Mouse (Mus musculus) forebrain, embryonic 15.5 days (tissue): ENCODE measurements around the gene Bmpr2. TPM values are rescaled to one million over a fixed set of nuclear protein-coding genes. Genes with fewer than 3 reads are reported as not detected.

Source experiments
- ATAC-seq: fragments of 200-750 bp; cut with Nextera tagmentation; replicated peaks from 2 replicates; pipeline ENCODE4 v1.8.0; 2017; ENCODE audit warnings: mild to moderate bottlenecking, moderate TSS enrichment, moderate library complexity
- H3K27ac ChIP-seq: fragments of 300-500 bp; sonication (generic); replicated peaks from 2 replicates; pipeline ENCODE4 v1.5.1; 2015; ENCODE audit warnings: mild to moderate bottlenecking, inconsistent platforms
- H3K27me3 ChIP-seq: fragments of 300-500 bp; sonication (generic); 2 replicates; pipeline ENCODE4 v1.6.1; 2015; ENCODE audit warnings: inconsistent platforms
- H3K36me3 ChIP-seq: fragments of 300-500 bp; sonication (generic); 2 replicates; pipeline ENCODE4 v1.6.1; 2015; ENCODE audit warnings: mild to moderate bottlenecking, inconsistent platforms
- H3K4me1 ChIP-seq: fragments of 300-500 bp; sonication (generic); 2 replicates; pipeline ENCODE4 v1.6.1; 2015; ENCODE audit warnings: inconsistent platforms
- H3K4me2 ChIP-seq: fragments of 300-500 bp; sonication (generic); replicated peaks from 2 replicates; pipeline ENCODE4 v1.6.1; 2015; ENCODE audit warnings: mild to moderate bottlenecking, inconsistent platforms
- H3K4me3 ChIP-seq: fragments of 300-500 bp; sonication (generic); 2 replicates; pipeline ENCODE4 v1.5.1; 2015; ENCODE audit warnings: mild to moderate bottlenecking, inconsistent platforms
- H3K9ac ChIP-seq: fragments of 300-500 bp; sonication (generic); replicated peaks from 2 replicates; pipeline ENCODE4 v1.6.1; 2015; ENCODE audit warnings: mild to moderate bottlenecking, inconsistent platforms
- H3K9me3 ChIP-seq: fragments of 300-500 bp; sonication (generic); 2 replicates; pipeline ENCODE4 v1.6.1; 2016; ENCODE audit warnings: inconsistent platforms
- WGBS: fragments of 180-500 bp; shearing (Covaris S2); methylation state at CpG from one replicate; pipeline ENCODE4 v1.1.7; 2015; ENCODE audit warnings: mixed read lengths; 5-methylcytosine and 5-hydroxymethylcytosine counted together
- polyA plus RNA-seq: library from polyadenylated mRNA; unstranded; fragments of >200 nt; fragmentation: Nextera tagmentation; extraction: Ambion mirVana; gene quantifications from 2 replicates; pipeline ENCODE4 v1.2.1, GENCODE M21; 2015

Gene Bmpr2
- polyA plus RNA-seq, 1 experiment from 2014 or later = 13.4 TPM

DNA sequence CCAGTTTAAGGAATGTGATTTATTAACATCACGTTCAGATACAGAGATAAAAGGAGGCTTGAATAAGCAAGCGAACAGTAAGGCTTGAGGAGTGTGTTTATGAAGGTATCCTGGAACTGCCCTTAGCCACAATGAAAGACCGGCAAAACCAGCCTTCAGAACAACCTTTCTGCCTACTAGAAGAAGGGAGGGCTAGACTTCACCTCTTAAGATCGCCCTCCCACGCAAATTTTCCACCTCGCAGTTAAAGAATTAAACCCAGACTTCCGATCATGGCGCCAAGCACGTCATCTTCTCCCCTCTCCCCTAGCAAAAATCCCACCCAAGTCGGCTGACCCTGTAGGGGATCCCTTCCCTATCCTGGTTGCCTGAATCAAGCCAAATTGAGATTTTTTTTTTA lies 992 bp upstream of the Bmpr2 start:
- under 1% methylated on average over 10 of the region's 10 CpGs for WGBS
- Histone ChIP-seq H3K36me3 (no peaks in the 10 kb centered on the region), H3K4me1 (peaks cover 13% of the 10 kb centered on the region), H3K27ac (peak overlapping the region; percentile 99), H3K9me3 (no peaks in the 10 kb centered on the region), H3K4me2 (peak overlapping the region; percentile 51), H3K4me3 (peak overlapping the region; percentile 96), H3K9ac (peak overlapping the region; percentile 95), H3K27me3 (no peaks in the 10 kb centered on the region)
- ATAC-seq = no peak

DNA sequence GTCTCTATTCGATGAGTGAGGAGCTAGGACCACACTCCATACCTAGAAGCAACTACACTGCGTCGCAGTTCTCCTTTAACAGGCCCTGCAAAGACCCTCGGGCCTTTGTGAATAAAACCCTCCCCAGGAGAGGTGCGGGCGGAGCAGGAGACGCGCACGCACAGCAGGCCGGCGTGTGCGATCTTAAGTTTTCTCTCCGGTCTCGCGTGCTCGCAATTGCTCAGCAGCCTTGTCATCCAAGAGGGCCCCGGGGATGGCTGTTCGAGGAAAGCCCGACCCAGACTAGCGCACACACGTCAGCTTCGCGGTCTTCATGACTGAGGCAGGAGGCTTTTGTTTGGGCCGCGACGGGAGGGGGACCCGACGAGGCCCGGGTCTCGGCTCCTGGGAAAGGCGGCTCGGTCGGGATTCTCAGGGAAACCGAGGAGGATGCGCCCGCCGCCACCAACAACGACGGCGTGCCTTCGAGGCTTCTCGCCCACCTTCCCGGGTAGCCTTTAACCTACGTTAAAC lies 493 bp upstream of the Bmpr2 start:
- Histone ChIP-seq H3K9me3 (no peaks in the 10 kb centered on the region), H3K4me1 (peaks cover 15% of the 10 kb centered on the region), H3K4me2 (peak overlapping the region; percentile 51), H3K27me3 (no peaks in the 10 kb centered on the region), H3K27ac (peak overlapping the region; percentile 99), H3K4me3 (peak overlapping the region; percentile 96), H3K9ac (peak overlapping the region; percentile 95), H3K36me3 (no peaks in the 10 kb centered on the region)
- 0% methylated on average over 44 of the region's 44 CpGs for WGBS
- peak; percentile 73 for ATAC-seq

DNA sequence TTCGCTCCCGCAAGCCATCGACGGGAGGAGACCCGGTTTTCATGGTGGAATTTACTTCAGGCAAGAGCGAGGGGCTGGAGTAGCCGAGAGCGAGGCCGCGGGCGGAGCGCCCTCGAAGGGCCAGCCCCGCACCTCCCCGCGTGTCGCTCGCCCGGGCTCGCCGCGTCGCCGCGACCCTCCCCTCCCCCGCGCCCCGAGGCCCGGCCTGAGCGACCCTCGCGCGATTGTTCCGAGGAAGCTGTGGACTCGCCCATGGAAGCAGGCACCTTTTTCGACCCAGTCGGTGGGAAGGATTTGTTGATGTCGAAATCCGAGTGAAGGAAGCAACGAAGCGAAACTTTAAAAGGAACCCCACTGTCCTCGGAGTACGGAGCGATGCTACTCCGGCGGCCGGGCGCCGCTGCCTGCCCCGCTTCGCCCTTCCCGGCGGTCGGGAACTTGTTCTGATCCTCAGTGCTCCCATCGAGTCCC lies 616 bp downstream of the Bmpr2 start:
- peak overlapping the region; percentile 95 for H3K9ac ChIP-seq
- H3K4me2 ChIP-seq = peak overlapping the region; percentile 51
- peaks cover 21% of the 10 kb centered on the region for H3K4me1 ChIP-seq
- no peaks in the 10 kb centered on the region for H3K9me3 ChIP-seq
- peak overlapping the region; percentile 99 for H3K27ac ChIP-seq
- H3K4me3 ChIP-seq = peak overlapping the region; percentile 96
- under 1% methylated on average over 55 of the region's 55 CpGs for WGBS
- peak; percentile 69 for ATAC-seq
- no peaks in the 10 kb centered on the region for H3K36me3 ChIP-seq
- H3K27me3 ChIP-seq = no peaks in the 10 kb centered on the region

DNA sequence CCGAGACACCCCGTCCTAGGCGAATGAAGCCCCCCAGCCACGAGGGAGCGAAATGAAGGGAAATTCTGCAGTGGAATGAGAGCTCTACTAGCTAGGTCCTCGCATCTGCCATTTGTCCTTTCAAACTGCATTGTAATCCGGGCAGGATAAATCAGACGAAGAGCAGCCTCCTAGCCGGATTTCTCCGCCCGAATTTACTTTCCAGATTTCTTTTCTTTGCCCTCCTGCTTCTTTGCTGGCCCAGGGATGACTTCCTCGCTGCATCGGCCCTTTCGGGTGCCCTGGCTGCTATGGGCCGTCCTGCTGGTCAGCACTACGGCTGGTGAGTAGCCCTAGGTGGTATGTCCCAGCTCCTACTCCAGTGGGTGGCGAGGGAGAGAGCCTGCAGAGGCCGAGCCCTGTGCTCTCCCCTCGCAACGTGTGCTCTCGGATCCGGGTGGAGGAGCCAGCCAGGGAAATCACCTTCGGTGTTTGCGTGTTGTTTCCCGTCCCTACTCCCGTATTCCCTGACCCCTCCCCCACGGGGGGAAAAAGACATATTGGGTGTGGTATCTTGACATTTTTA lies 1.3 kb downstream of the Bmpr2 start:
- under 1% methylated on average over 27 of the region's 27 CpGs for WGBS
- H3K27me3 ChIP-seq = no peaks in the 10 kb centered on the region
- H3K4me1 ChIP-seq = peaks cover 21% of the 10 kb centered on the region
- peak overlapping the region; percentile 95 for H3K9ac ChIP-seq
- H3K36me3 ChIP-seq = no peaks in the 10 kb centered on the region
- peak overlapping the region; percentile 99 for H3K27ac ChIP-seq
- H3K4me2 ChIP-seq = peak overlapping the region; percentile 51
- ATAC-seq = no peak
- H3K9me3 ChIP-seq = no peaks in the 10 kb centered on the region
- H3K4me3 ChIP-seq = peak overlapping the region; percentile 96

DNA sequence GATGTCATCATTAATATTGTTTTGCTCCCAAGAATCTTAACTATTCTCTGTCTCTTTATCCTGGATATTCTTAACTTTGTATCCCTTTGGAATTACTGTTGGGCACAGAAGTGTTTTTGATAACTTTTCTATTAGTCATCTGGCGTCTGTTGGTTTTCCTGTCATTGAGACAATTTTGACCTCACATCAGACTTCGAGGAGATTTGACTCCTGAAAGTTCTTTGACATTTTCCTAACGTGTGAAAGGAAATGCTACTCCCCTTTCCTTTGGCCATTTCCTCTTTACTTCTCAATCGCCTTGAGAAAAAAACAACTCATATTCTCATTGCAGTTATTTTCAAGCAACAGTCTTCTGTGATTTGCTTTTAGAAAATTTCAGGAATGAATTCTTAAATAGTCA lies 2.1 kb downstream of the Bmpr2 start:
- Histone ChIP-seq H3K27ac (no peak overlapping the region), H3K4me3 (peak overlapping the region; percentile 96), H3K4me1 (peaks cover 27% of the 10 kb centered on the region), H3K36me3 (no peaks in the 10 kb centered on the region), H3K27me3 (no peaks in the 10 kb centered on the region), H3K9me3 (no peaks in the 10 kb centered on the region), H3K9ac (peak overlapping the region; percentile 28; the same call in 1 of the 2 replicates), H3K4me2 (peak overlapping the region; percentile 51)
- ATAC-seq = no peak
- 3% methylated on average over 4 of the region's 4 CpGs for WGBS

DNA sequence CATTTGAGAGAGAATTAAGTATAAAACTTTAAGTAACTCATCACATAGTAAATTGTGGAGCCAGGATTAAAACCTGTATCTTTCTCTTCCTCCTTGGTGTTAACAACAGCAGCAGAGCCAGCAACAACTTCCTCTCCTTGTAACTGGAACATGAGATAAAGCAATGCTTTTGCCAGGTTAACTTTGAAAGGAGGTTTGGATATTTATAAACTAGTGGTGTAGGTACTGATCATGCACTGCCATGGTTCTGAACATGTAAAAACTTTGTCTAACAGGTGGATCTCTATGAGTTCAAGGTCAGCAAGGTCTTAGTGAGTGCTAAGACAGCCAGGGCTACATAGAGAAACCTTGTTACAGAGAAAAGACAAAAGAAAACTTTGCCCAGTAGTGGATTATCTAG lies 3.4 kb downstream of the Bmpr2 start:
- Histone ChIP-seq H3K9ac (peak overlapping the region; percentile 30), H3K4me2 (peak overlapping the region; percentile 46), H3K4me3 (peak overlapping the region; percentile 38), H3K9me3 (no peaks in the 10 kb centered on the region), H3K4me1 (peaks cover 38% of the 10 kb centered on the region), H3K27ac (no peak overlapping the region), H3K27me3 (no peaks in the 10 kb centered on the region), H3K36me3 (no peaks in the 10 kb centered on the region)
- ATAC-seq = no peak

DNA sequence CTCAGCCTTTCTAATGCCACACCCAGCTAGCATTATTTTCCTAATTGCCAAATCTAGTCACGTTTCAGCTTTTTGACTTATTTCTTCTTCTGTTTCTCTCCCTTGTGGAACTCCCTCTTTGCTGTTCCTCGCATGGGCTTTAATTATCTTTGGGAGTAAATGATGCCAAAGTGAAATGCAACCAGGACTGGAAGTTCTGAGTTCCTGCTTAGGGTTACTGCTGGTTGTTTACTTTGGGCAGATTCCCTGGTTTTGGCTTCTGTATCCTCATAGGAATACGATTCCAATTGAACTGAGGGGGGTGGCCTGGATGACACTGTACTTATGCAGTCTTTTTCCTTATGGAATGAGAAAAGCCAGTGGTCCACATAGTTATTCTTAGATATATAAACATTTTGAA lies 8.7 kb downstream of the Bmpr2 start:
- ATAC-seq = no peak
- no peaks in the 10 kb centered on the region for H3K9me3 ChIP-seq
- no peak overlapping the region for H3K4me2 ChIP-seq
- no peaks in the 10 kb centered on the region for H3K36me3 ChIP-seq
- no peak overlapping the region for H3K27ac ChIP-seq
- 79% methylated on average over 3 of the region's 3 CpGs for WGBS
- H3K4me3 ChIP-seq = no peak overlapping the region
- no peak overlapping the region for H3K9ac ChIP-seq
- no peaks in the 10 kb centered on the region for H3K27me3 ChIP-seq
- peaks cover 40% of the 10 kb centered on the region for H3K4me1 ChIP-seq

DNA sequence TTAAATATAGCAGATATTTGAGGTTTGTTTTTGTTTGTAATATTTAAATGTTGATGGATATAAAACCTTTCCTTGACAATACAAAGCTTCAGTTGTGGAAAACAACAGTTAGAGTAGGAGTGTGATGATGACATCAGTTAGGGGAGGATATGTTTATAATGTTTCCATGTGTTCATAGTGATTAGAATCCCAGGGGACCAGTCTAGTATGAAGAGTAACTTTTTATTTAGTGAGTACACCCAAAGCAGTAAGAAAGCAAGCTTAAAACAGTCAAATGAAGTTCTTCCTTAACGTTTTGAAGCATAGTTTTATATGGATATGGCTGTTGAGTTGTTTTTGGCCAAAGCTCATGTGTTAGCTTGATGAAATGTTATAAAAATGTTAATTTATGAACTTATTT lies 17.9 kb downstream of the Bmpr2 start:
- Histone ChIP-seq H3K36me3 (no peaks in the 10 kb centered on the region), H3K27ac (no peak overlapping the region), H3K9ac (no peak overlapping the region), H3K4me1 (no peaks in the 10 kb centered on the region), H3K27me3 (no peaks in the 10 kb centered on the region), H3K9me3 (no peaks in the 10 kb centered on the region), H3K4me3 (no peak overlapping the region), H3K4me2 (no peak overlapping the region)
- WGBS = 83% methylated on average over 1 of the region's 1 CpGs
- ATAC-seq = no peak

DNA sequence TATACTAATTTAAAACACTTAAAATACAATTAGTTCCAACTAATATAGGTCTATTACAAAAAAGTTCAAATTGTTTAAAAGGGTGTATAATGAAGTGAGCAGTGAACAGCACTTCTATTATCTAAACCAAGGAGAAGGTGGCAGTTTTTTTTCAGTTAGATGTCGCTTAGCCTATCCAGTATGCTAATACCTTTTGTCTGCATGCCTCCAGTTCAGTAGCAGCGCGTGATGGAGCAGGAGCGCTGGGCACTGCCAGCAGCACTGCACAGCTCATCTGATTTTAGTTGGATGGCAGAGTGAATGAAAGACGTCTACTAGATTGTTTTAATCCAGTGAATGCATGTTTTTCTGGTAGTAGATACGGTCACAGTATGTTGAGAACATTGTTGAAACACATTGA lies 25.8 kb downstream of the Bmpr2 start:
- Histone ChIP-seq H3K9ac (no peak overlapping the region), H3K27ac (peak overlapping the region; percentile 85), H3K27me3 (no peaks in the 10 kb centered on the region), H3K4me2 (peak overlapping the region; percentile 20), H3K9me3 (no peaks in the 10 kb centered on the region), H3K4me1 (peaks cover 17% of the 10 kb centered on the region), H3K36me3 (no peaks in the 10 kb centered on the region), H3K4me3 (0 out of 2 replicates have a peak overlapping the region, but pooled peaks have one; percentile 8)
- ATAC-seq = peak; percentile 94
- 7% methylated on average over 6 of the region's 6 CpGs for WGBS

DNA sequence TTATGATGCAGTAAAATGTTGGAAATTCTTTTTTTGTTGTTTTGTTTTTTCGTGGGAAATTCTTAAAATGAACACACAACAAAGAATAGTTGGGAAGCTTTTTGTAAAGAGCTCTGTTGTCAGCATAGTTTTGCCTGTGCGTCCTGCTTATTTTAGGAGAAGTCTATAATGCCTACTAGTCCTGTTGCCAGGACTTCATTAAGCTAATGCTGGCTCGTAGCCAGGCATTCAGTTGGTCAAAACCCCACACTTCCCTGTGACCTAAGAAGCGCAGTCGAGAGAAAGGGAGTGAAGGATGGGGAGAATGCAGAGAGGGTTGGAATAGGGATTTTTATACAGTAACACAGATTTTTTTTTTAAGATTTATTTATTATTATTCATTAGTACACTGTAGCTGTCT lies 26.5 kb downstream of the Bmpr2 start:
- no peak overlapping the region for H3K4me3 ChIP-seq
- no peaks in the 10 kb centered on the region for H3K9me3 ChIP-seq
- H3K27ac ChIP-seq = peak overlapping the region; percentile 74
- H3K9ac ChIP-seq = no peak overlapping the region
- H3K4me1 ChIP-seq = peaks cover 17% of the 10 kb centered on the region
- 17% methylated on average over 5 of the region's 5 CpGs for WGBS
- no peaks in the 10 kb centered on the region for H3K27me3 ChIP-seq
- no peaks in the 10 kb centered on the region for H3K36me3 ChIP-seq
- peak; percentile 65; the same call in 1 of the 2 replicates for ATAC-seq
- H3K4me2 ChIP-seq = no peak overlapping the region

DNA sequence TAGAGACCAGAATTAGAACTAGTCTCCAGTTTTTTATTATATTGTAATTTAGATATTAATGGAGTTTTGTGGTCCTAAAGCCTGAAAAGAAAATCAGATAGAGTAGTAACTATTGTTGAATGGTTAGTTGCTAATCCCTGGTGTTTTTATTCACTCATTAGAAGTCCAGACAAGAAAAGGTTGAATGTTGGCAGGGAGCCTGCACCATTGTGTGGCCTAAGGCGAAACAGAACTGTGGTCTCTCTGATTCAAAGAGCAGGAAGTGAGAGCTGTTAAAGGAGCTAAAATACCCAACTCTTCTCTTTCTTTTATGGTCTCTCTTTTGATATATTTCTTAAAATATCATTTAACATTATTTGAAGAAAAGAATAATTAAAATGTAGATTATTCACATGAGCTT lies 32.1 kb downstream of the Bmpr2 start:
- Histone ChIP-seq H3K36me3 (no peaks in the 10 kb centered on the region), H3K4me1 (peaks cover 2% of the 10 kb centered on the region; the same call in 1 of the 2 replicates), H3K27ac (no peak overlapping the region), H3K4me2 (no peak overlapping the region), H3K4me3 (no peak overlapping the region), H3K9ac (no peak overlapping the region), H3K9me3 (no peaks in the 10 kb centered on the region), H3K27me3 (no peaks in the 10 kb centered on the region)
- ATAC-seq = 0 out of 2 replicates have a peak, but pooled peaks have one; percentile 32
- 2% methylated on average over 1 of the region's 1 CpGs for WGBS

DNA sequence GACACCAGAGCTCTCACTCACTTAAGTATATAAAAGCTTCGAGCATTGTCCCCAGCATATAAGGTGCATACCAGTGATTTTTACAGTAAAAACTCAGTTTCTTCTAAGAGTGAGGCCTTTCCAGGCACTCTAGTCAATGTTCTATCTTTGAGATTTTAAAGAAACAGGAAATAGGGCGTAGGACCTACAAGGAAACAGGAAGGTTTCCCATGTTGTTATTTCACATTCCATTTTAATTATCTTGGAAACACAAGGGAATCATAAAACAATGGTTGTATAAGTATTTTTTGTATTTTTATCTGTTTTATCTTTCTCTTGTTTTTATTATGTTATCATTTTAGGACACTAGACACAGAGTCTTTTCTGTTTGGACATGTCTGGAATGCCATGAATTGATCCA lies 34.7 kb downstream of the Bmpr2 start:
- Histone ChIP-seq H3K9ac (no peak overlapping the region), H3K4me2 (no peak overlapping the region), H3K36me3 (no peaks in the 10 kb centered on the region), H3K9me3 (no peaks in the 10 kb centered on the region), H3K27ac (no peak overlapping the region), H3K4me1 (0 out of 2 replicates have a peak, but pooled peaks cover 2% of the 10 kb centered on the region), H3K4me3 (no peak overlapping the region), H3K27me3 (no peaks in the 10 kb centered on the region)
- no peak for ATAC-seq
- WGBS = 92% methylated on average over 2 of the region's 2 CpGs

DNA sequence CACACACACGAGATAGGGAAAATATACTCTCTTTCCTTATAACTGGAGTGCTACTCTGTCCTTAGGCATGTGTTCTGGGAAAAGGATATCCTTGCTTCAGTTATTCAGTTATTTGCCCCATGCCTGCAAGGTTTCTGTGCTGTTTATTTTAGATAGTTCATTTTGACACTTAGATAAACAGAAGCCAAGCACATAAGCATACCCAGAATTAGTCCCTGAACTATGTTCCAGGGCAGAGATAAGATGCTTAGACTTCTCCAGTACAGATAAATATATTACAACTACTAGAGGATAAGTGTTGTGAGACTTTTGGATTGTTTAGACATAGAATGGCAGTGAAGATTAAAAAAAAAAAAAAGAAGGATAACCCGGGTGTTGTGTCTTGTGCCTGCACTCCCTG lies 41.2 kb downstream of the Bmpr2 start:
- Histone ChIP-seq H3K27ac (no peak overlapping the region), H3K36me3 (no peaks in the 10 kb centered on the region), H3K4me3 (no peak overlapping the region), H3K4me2 (no peak overlapping the region), H3K4me1 (no peaks in the 10 kb centered on the region), H3K27me3 (no peaks in the 10 kb centered on the region), H3K9me3 (no peaks in the 10 kb centered on the region), H3K9ac (no peak overlapping the region)
- 88% methylated on average over 2 of the region's 2 CpGs for WGBS
- ATAC-seq = no peak
